Mouse (Mus musculus): Measurements from ENCODE around the gene Zfp958. TPM values are rescaled to one million over a fixed set of nuclear protein-coding genes. Genes with fewer than 3 reads are reported as not detected.

The Zfp958 gene
- polyA plus RNA-seq, 1 experiment = 7.2 TPM

GRCm38 (mm10) chr8:4678218-4678907, 65.4 kb downstream of the Zfp958 start:
- under 1% methylated on average over 37 of the region's 37 CpGs for WGBS
- Histone ChIP-seq H3K27me3 (ENCODE audit: control insufficient read depth, insufficient read depth, low read length) (no peaks in the 10 kb centered on the region), H3K4me3 (replicated peaks; ENCODE audit: insufficient read depth, low read depth, low read length) (peak overlapping the region; percentile 86), H3K4me1 (ENCODE audit: control insufficient read depth, insufficient read depth, low read length) (peaks cover 5% of the 10 kb centered on the region; the same call in 1 of the 2 replicates), H3K27ac (ENCODE audit: insufficient read depth, low read length) (peak overlapping the region; percentile 86)
- no peak for TF ChIP-seq CTCF (IDR thresholded peaks at IDR 0.05; ENCODE audit: borderline replicate concordance, insufficient read depth, low read depth, low read length)
- TF ChIP-seq POLR2A (IDR thresholded peaks at IDR 0.05; ENCODE audit: borderline replicate concordance, insufficient read depth, low read length) = no peak
- DNase-seq = peak; percentile 92 to 97

DNA sequence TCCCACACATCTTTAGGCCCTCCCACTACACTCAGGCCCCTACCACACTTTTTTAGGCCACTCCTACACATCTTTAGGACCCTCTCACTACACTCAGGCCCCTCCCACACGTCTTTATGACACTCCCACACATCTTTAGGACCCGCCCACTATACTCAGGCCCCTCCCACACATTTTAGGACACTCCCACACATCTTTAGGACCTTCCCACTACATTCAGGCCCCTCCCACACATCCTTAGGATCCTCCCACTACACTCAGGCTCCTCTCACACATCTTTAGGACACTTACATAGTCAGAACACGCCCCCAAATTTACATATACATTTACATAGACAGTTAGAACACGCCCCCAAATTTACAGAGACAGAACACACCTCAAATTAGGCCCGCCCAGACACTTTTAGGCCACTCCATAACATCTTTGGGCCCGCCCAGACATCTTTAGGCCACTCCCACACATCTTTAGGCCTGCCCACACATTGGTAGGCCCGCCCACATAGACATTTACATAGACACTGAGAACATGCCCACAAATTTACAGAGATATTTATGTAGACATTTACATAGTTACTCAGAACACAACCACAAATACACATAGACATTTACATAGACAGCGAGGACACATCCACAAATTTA, 66.1 kb downstream of the Zfp958 start:
- no peak for TF ChIP-seq CTCF (IDR thresholded peaks at IDR 0.05; ENCODE audit: borderline replicate concordance, insufficient read depth, low read depth, low read length)
- no peak for TF ChIP-seq POLR2A (IDR thresholded peaks at IDR 0.05; ENCODE audit: borderline replicate concordance, insufficient read depth, low read length)
- H3K4me3 ChIP-seq (replicated peaks; ENCODE audit: insufficient read depth, low read depth, low read length) = peak overlapping the region; percentile 86
- H3K4me1 ChIP-seq (ENCODE audit: control insufficient read depth, insufficient read depth, low read length) = peaks cover 5% of the 10 kb centered on the region; the same call in 1 of the 2 replicates
- WGBS = 83% methylated on average over 8 of the region's 8 CpGs
- no peaks in the 10 kb centered on the region for H3K27me3 ChIP-seq (ENCODE audit: control insufficient read depth, insufficient read depth, low read length)
- peak overlapping the region; percentile 86; the same call in 1 of the 2 replicates for H3K27ac ChIP-seq (ENCODE audit: insufficient read depth, low read length)
- peak; percentile 26 to 35 for DNase-seq

DNA sequence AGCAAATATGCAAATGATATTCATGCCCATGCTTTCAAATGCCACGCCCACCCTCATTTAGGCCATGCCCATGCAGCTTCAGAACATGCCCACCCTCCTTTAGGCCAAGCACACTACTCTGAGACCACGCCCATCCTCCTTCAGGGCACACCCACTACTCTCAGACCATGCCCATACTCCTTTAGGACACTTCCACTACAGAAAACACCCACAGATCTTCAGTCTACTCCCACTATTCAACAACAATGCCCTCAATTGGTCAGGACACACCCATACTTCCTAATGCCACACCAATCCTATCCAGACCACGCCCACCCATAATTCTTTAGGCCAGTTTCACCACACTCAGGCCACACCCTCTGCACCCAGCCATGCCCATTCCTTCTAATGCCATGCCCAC, 66.8 kb downstream of the Zfp958 start:
- H3K4me1 ChIP-seq (ENCODE audit: control insufficient read depth, insufficient read depth, low read length) = peaks cover 5% of the 10 kb centered on the region; the same call in 1 of the 2 replicates
- TF ChIP-seq CTCF (IDR thresholded peaks at IDR 0.05; ENCODE audit: borderline replicate concordance, insufficient read depth, low read depth, low read length) (no peak), POLR2A (IDR thresholded peaks at IDR 0.05; ENCODE audit: borderline replicate concordance, insufficient read depth, low read length) (no peak)
- DNase-seq = peak; percentile 6 to 17
- H3K27me3 ChIP-seq (ENCODE audit: control insufficient read depth, insufficient read depth, low read length) = no peaks in the 10 kb centered on the region
- H3K4me3 ChIP-seq (replicated peaks; ENCODE audit: insufficient read depth, low read depth, low read length) = no peak overlapping the region
- no peak overlapping the region for H3K27ac ChIP-seq (ENCODE audit: insufficient read depth, low read length)
- 91% methylated on average over 3 of the region's 3 CpGs for WGBS

Other genes starting within 250 kb of the Zfp958 start
- gene Cers4, start 120.1 kb upstream of the Zfp958 start, polyA plus RNA-seq (2012; rRNA removed) = 47.3 and 48.5 TPM in 2 replicates
- gene Shcbp1, start 166.4 kb downstream of the Zfp958 start, polyA plus RNA-seq (2012; rRNA removed) = 0.51 and 1.4 TPM in 2 replicates